Mouse (Mus musculus): ENCODE data around the gene Pde4d. TPM values are rescaled to one million over a fixed set of nuclear protein-coding genes. Genes with fewer than 3 reads are reported as not detected.

The Pde4d gene
- polyA plus RNA-seq, 2 experiments from 2014 or later: 5.5 to 7.3 TPM

DNA sequence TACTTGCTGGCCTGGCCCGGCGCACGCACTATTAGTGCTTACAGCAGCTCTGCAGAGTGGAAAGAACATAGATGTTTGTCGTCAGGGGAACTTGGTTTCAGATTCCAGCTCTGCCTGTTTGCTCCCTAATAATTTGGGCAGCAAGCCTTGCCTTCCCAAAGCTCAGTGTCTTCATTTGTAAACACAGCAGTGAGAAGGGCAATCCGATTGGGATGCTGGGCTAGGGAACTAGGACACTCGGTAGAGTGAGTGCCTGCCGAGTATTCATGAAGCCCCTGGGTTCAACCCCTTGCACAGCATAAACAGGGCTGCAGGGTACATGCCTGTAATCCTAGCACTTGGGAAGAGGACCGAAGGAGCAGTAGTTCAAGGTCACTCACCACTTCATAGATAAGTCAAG, 1459.4 kb downstream of the Pde4d start:
- ATAC-seq: no peak

GRCm38 (mm10) chr13:109910915-109911314, 1461.2 kb downstream of the Pde4d start:
- no peak for ATAC-seq

GRCm38 (mm10) chr13:109912635-109913034, 1462.9 kb downstream of the Pde4d start:
- no peak for ATAC-seq

DNA sequence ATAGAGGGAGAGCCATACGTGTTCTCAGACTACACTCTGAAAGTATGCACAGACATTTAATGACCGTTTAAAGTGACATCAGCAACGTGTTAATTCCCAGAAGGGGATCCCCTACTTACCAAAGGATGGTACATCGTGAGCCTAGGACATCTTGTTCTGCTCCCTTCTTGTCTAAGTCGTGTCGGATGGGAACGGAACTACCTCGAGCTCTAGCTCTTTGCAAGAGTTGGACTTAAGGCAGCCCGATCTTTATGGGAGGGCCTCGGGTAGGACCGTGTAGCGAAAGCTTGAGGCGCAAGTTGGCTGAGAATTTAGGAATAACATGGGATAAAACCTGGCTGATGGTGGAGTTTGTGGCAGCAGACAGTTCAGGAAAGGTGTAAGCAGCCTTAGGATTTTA, 1464.5 kb downstream of the Pde4d start:
- no peak for ATAC-seq

- ATAC-seq: no peak
Measured at GRCm38 (mm10) chr13:109914846-109915245, 1465.1 kb downstream of the Pde4d start.

- ATAC-seq: no peak
Measured at GRCm38 (mm10) chr13:109915501-109915900, 1465.8 kb downstream of the Pde4d start.

- ATAC-seq: no peak
Measured at GRCm38 (mm10) chr13:109915964-109916363, 1466.2 kb downstream of the Pde4d start.

GRCm38 (mm10) chr13:109917551-109917950, 1467.8 kb downstream of the Pde4d start:
- ATAC-seq: no peak

DNA sequence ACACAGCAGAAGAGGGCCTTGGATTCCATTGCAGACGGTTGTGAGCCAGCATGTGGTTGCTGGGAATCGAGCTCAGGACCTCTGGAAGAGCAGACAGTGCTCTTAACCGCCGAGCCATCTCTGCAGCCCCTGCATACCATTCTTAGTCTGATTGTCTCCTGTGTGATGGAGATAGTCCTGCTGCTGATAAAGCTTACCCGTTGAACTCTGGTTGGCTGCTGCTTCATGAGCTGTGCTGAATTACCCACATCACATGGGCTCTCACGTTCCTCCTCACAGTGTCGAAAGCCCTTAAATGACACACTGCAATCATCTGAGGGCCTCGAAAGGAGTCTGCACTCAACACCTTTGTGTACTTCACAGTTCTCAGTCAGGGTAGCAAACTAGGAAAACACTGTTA, 1468.9 kb downstream of the Pde4d start:
- ATAC-seq: no peak

- ATAC-seq: no peak
Measured at GRCm38 (mm10) chr13:109920256-109920655, 1470.5 kb downstream of the Pde4d start.

GRCm38 (mm10) chr13:109921336-109922038, 1471.7 kb downstream of the Pde4d start:
- ATAC-seq: no peak

- ATAC-seq: peak; percentile 79
Measured at GRCm38 (mm10) chr13:109922228-109922627, 1472.5 kb downstream of the Pde4d start.

GRCm38 (mm10) chr13:109922782-109923181, 1473.0 kb downstream of the Pde4d start:
- no peak for ATAC-seq

- no peak for ATAC-seq
Measured at GRCm38 (mm10) chr13:109924771-109925170, 1475.0 kb downstream of the Pde4d start.

- ATAC-seq: peak; percentile 75
Measured at GRCm38 (mm10) chr13:109926277-109926920, 1476.7 kb downstream of the Pde4d start.

GRCm38 (mm10) chr13:109927782-109928181, 1478.0 kb downstream of the Pde4d start:
- no peak for ATAC-seq

GRCm38 (mm10) chr13:109932688-109933087, 1482.9 kb downstream of the Pde4d start:
- ATAC-seq: no peak

- ATAC-seq: no peak
Measured at GRCm38 (mm10) chr13:109933554-109933953, 1483.8 kb downstream of the Pde4d start.

DNA sequence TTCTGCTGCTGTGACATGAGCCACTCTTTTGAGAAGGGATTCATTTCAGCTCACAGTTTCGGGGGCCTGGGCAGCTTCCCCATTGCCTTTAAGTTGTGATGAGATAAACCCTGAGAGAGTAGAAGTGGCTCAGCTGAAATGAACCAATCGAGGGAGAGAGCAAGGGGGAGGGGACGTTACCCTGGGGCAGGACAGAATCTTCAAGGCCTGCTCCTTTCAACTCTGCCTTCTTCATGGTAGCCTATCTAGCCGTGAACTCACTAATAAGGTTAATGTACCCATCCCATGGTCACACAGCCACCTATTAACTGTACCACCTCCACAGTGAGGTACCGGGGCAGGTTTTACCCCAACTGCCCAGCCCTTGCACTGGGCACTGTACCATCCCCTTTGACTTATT, 1487.1 kb downstream of the Pde4d start:
- no peak for ATAC-seq

DNA sequence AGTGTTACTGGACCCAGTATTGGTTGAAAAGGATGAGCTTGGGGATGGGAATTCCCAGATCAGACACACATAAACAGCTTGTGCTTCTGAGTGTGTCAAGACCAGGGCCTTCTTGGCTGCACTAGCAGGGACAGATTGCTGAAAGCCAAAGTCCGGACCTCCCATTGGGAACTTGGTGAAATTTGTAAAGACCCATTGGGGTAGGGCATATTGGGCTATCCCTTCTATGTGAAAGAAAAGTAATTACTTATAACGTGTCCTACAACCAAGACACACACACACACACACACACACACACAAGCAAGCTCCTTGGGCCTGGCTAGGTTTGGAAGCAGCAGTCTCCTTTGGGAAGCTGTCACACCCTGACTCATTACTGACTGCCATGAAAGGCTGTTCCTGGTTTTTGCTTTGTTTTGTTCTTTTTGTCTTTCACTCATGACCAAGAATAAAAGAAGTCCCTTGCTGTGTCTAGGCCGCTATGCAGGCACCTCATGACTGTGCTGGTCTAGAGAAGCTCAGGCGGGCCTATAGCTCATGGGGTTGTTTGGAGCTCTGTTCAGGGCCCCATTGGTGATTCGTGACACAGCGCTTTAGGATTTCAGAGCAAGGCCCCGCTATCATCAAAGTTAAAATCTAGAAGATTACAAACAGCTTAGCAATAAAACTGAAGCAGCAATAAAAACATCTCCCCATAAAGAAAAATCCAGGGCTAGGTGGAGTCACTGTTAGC, 1495.2 kb downstream of the Pde4d start:
- no peak for ATAC-seq

DNA sequence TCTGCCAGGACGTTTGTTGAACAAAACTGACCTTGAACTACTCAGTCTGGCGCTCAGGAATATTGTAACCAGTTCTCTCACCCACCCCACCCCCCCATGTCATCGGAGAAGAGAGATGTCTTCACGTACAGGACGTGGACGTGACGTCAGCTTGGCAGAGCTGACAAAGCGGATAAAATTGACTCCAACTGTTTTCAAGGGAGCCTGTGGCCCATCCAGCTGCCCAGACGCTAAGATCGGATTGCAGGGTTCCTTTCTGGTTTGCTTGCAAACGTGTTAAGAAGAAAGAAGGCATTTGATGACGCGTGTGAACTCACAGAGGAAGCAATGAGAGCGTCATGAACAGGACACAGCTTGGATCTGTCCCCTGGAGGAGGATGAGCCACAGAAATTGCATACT, 1501.7 kb downstream of the Pde4d start:
- no peak for ATAC-seq

- no peak for ATAC-seq
Measured at GRCm38 (mm10) chr13:109954189-109954588, 1504.4 kb downstream of the Pde4d start.

GRCm38 (mm10) chr13:109957953-109958352, 1508.2 kb downstream of the Pde4d start:
- no peak for ATAC-seq

All from CD4-positive, CD25-positive, alpha-beta regulatory T cell, adult 4 months (primary cell).